Mouse (Mus musculus): ENCODE results near the gene Rftn2. TPM values are rescaled to one million over a fixed set of nuclear protein-coding genes. Genes with fewer than 3 reads are reported as not detected.

Gene Rftn2
- polyA plus RNA-seq, 1 experiment = 41.0 TPM

- H3K4me3 ChIP-seq = peak overlapping the region; percentile 85
Observed at GRCm38 (mm10) chr1:55224111-55224510, 2.5 kb downstream of the Rftn2 start.

DNA sequence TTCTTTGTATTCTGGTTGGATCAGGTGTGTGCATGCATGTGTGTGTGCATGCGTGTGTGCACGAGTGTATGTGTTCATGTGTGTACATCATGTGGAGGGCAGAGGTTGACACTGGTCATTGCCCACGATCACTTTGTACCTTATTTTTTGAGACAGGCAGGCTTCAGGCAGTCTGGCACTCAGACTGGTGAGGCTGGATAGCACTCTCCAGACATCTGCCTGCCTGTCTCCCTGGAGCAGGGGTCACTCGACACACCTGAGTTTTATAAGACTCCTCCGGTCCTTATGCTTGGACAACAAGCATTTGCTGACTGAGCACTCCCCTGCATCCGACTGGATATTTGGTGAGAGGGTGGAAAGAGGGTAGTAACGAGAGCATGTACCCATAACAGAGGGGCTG, 3.6 kb downstream of the Rftn2 start:
- peak overlapping the region; percentile 85 for H3K4me3 ChIP-seq

More at GRCm38 (mm10) chr1:55224111-55224510, 2.5 kb downstream of the Rftn2 start:
- Histone ChIP-seq H3K79me2 (ENCODE audit: control insufficient read depth, insufficient read depth) (peaks cover 41% of the 10 kb centered on the region), H3K36me3 (ENCODE audit: control insufficient read depth, insufficient read depth) (no peaks in the 10 kb centered on the region), H3K4me2 (ENCODE audit: low read depth) (peak overlapping the region; percentile 89), H3K27me3 (ENCODE audit: control insufficient read depth, insufficient read depth, insufficient read length) (no peaks in the 10 kb centered on the region), H3ac (ENCODE audit: control insufficient read depth, insufficient read length) (no peak overlapping the region)
- TF ChIP-seq MAX (IDR thresholded peaks at IDR 0.05; ENCODE audit: low read depth) (no peak), USF1 (IDR thresholded peaks at IDR 0.05; ENCODE audit: low read depth) (no peak), POLR2AphosphoS2 (IDR thresholded peaks at IDR 0.05; ENCODE audit: insufficient read length, low read depth) (no peak), E2F4 (IDR thresholded peaks at IDR 0.05; ENCODE audit: insufficient read depth) (no peak), TCF3 (IDR thresholded peaks at IDR 0.05; ENCODE audit: insufficient read length, low read depth) (no peak), CEBPB (IDR thresholded peaks at IDR 0.05; ENCODE audit: insufficient read depth, poor library complexity, severe bottlenecking) (no peak), TCF12 (IDR thresholded peaks at IDR 0.05; ENCODE audit: insufficient read depth, poor library complexity, severe bottlenecking) (no peak)

DNA sequence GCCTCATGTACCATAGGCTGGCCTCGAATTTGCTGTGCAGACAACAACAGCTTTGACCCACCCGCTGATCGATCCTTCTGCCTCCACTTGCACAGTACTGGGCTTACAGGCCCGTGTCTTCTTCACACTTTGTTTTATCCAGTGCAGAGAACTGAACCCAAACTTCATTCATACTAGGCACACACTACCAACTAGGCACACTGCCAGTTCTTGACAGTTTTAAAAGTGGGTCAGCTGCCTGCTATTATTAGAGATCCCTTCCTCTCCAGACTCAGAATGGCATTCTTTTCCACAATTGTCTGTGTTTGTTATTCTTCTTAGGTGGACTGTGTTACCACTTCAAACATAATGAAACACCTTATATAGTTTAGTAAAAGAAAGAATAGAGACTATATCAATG, 5.2 kb downstream of the Rftn2 start:
- H3K36me3 ChIP-seq (ENCODE audit: control insufficient read depth, insufficient read depth) = no peaks in the 10 kb centered on the region
- no peak overlapping the region for H3K4me3 ChIP-seq
- H3K4me2 ChIP-seq (ENCODE audit: low read depth) = peak overlapping the region; percentile 89
- no peaks in the 10 kb centered on the region for H3K27me3 ChIP-seq (ENCODE audit: control insufficient read depth, insufficient read depth, insufficient read length)
- no peak overlapping the region for H3ac ChIP-seq (ENCODE audit: control insufficient read depth, insufficient read length)
- H3K79me2 ChIP-seq (ENCODE audit: control insufficient read depth, insufficient read depth) = peaks cover 55% of the 10 kb centered on the region
- TF ChIP-seq CEBPB (IDR thresholded peaks at IDR 0.05; ENCODE audit: insufficient read depth, poor library complexity, severe bottlenecking) = no peak
- no peak for TF ChIP-seq MAX (IDR thresholded peaks at IDR 0.05; ENCODE audit: low read depth)
- TF ChIP-seq POLR2A (IDR thresholded peaks at IDR 0.05; ENCODE audit: insufficient read length, low read depth) = no peak
- no peak for TF ChIP-seq POLR2AphosphoS2 (IDR thresholded peaks at IDR 0.05; ENCODE audit: insufficient read length, low read depth)
- no peak for TF ChIP-seq TCF3 (IDR thresholded peaks at IDR 0.05; ENCODE audit: insufficient read length, low read depth)
- no peak for TF ChIP-seq SRF (IDR thresholded peaks at IDR 0.05; ENCODE audit: control insufficient read depth, insufficient read length, low read depth)
- TF ChIP-seq USF1 (IDR thresholded peaks at IDR 0.05; ENCODE audit: low read depth) = no peak
- TF ChIP-seq REST (IDR thresholded peaks at IDR 0.05; ENCODE audit: insufficient read depth, insufficient read length) = no peak
- TF ChIP-seq E2F4 (IDR thresholded peaks at IDR 0.05; ENCODE audit: insufficient read depth) = no peak
- TF ChIP-seq MYOG (IDR thresholded peaks at IDR 0.05; ENCODE audit: control insufficient read depth in 1 of 3, insufficient read depth in 1 of 3, insufficient read length in 2 of 3, low read depth in 2 of 3) = no peak
- TF ChIP-seq MYOD1 (IDR thresholded peaks at IDR 0.05; ENCODE audit: control insufficient read depth in 1 of 3, insufficient read length in 2 of 3, low read depth in 2 of 3) = no peak
- TF ChIP-seq TCF12 (IDR thresholded peaks at IDR 0.05; ENCODE audit: insufficient read depth, poor library complexity, severe bottlenecking) = no peak

More for the DNA sequence above, 3.6 kb downstream of the Rftn2 start:
- TF ChIP-seq CEBPB (IDR thresholded peaks at IDR 0.05; ENCODE audit: insufficient read depth, poor library complexity, severe bottlenecking) = no peak
- TF ChIP-seq POLR2A (IDR thresholded peaks at IDR 0.05; ENCODE audit: insufficient read length, low read depth) = peak; percentile 13
- TF ChIP-seq MYOG (IDR thresholded peaks at IDR 0.05; ENCODE audit: control insufficient read depth in 1 of 3, insufficient read depth in 1 of 3, insufficient read length in 2 of 3, low read depth in 2 of 3) = no peak
- TF ChIP-seq MAX (IDR thresholded peaks at IDR 0.05; ENCODE audit: low read depth) = no peak
- no peak for TF ChIP-seq E2F4 (IDR thresholded peaks at IDR 0.05; ENCODE audit: insufficient read depth)
- TF ChIP-seq MYOD1 (IDR thresholded peaks at IDR 0.05; ENCODE audit: control insufficient read depth in 1 of 3, insufficient read length in 2 of 3, low read depth in 2 of 3) = no peak
- Histone ChIP-seq H3K36me3 (ENCODE audit: control insufficient read depth, insufficient read depth) (no peaks in the 10 kb centered on the region), H3K79me2 (ENCODE audit: control insufficient read depth, insufficient read depth) (peaks cover 48% of the 10 kb centered on the region), H3ac (ENCODE audit: control insufficient read depth, insufficient read length) (no peak overlapping the region), H3K4me2 (ENCODE audit: low read depth) (peak overlapping the region; percentile 89), H3K27me3 (ENCODE audit: control insufficient read depth, insufficient read depth, insufficient read length) (no peaks in the 10 kb centered on the region)

DNA sequence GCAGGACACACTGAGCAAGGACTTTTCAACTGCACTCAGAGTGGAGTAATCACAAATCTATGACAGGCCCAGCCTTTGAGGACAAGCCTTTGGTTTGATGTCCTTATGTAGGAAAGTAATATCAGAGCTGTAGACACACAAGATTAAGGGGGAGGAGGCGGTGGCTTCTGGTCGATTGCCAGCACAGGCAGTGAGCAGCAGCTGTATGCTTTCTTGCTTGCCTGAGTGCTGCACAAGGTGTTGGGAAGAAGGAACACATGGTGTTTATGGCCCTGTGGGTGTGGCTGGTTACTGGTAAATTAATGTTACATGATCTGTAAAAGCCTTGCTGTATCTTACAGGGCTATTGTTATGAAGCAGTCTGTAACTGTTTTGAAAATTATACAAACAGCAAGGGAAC, 9.4 kb downstream of the Rftn2 start:
- TF ChIP-seq MAX (IDR thresholded peaks at IDR 0.05; ENCODE audit: low read depth) = no peak
- TF ChIP-seq SRF (IDR thresholded peaks at IDR 0.05; ENCODE audit: control insufficient read depth, insufficient read length, low read depth) = no peak
- TF ChIP-seq REST (IDR thresholded peaks at IDR 0.05; ENCODE audit: insufficient read depth, insufficient read length) = no peak
- TF ChIP-seq TCF12 (IDR thresholded peaks at IDR 0.05; ENCODE audit: insufficient read depth, poor library complexity, severe bottlenecking) = peak; percentile 64
- peak; percentile 46 for TF ChIP-seq TCF3 (IDR thresholded peaks at IDR 0.05; ENCODE audit: insufficient read length, low read depth)
- TF ChIP-seq MYOG (IDR thresholded peaks at IDR 0.05; ENCODE audit: control insufficient read depth in 1 of 3, insufficient read depth in 1 of 3, insufficient read length in 2 of 3, low read depth in 2 of 3) = peak; percentile 71 to 95 (median 87)
- no peak for TF ChIP-seq USF1 (IDR thresholded peaks at IDR 0.05; ENCODE audit: low read depth)
- TF ChIP-seq POLR2A (IDR thresholded peaks at IDR 0.05; ENCODE audit: insufficient read length, low read depth) = no peak
- no peak for TF ChIP-seq CEBPB (IDR thresholded peaks at IDR 0.05; ENCODE audit: insufficient read depth, poor library complexity, severe bottlenecking)
- TF ChIP-seq MYOD1 (IDR thresholded peaks at IDR 0.05; ENCODE audit: control insufficient read depth in 1 of 3, insufficient read length in 2 of 3, low read depth in 2 of 3) = peak; percentile 35 to 95 (median 78)
- TF ChIP-seq E2F4 (IDR thresholded peaks at IDR 0.05; ENCODE audit: insufficient read depth) = no peak
- TF ChIP-seq POLR2AphosphoS2 (IDR thresholded peaks at IDR 0.05; ENCODE audit: insufficient read length, low read depth) = no peak
- no peaks in the 10 kb centered on the region for H3K36me3 ChIP-seq (ENCODE audit: control insufficient read depth, insufficient read depth)
- H3K79me2 ChIP-seq (ENCODE audit: control insufficient read depth, insufficient read depth) = peaks cover 37% of the 10 kb centered on the region
- no peak overlapping the region for H3K4me3 ChIP-seq
- no peak overlapping the region for H3ac ChIP-seq (ENCODE audit: control insufficient read depth, insufficient read length)
- no peaks in the 10 kb centered on the region for H3K27me3 ChIP-seq (ENCODE audit: control insufficient read depth, insufficient read depth, insufficient read length)
- peak overlapping the region; percentile 55 for H3K4me2 ChIP-seq (ENCODE audit: low read depth)
